Mouse (Mus musculus) Patski (cell line): ENCODE measurements around the gene Zkscan8. TPM values are rescaled to one million over a fixed set of nuclear protein-coding genes. Genes with fewer than 3 reads are reported as not detected.
"Not testable (repeated sequence)": the region's sequence is repeated elsewhere in the genome, so short reads cannot be mapped to it uniquely, and the experiment has no call there.

ENCODE experiments used
- ATAC-seq: fragments of 100-300 bp; one replicate; pipeline ENCODE4 v1.8.0; 2021
- CTCF ChIA-PET: fragments of 350-600 bp; sonication (Branson Sonifier 250); formaldehyde crosslinking; loops from one replicate; lab custom pipeline; 2022; ENCODE audit warnings: inconsistent platforms; lab: Charles Lee
- POLR2A ChIA-PET: fragments of 350-600 bp; sonication (Branson Sonifier 250); formaldehyde crosslinking; loops from one replicate; lab custom pipeline; 2022; ENCODE audit warnings: antibody characterized with exemption, inconsistent platforms; lab: Charles Lee
- DNase-seq: peaks from one replicate; pipeline ENCODE4 v3.0.0-alpha.2; 2011; ENCODE audit warnings: low read depth, low spot score
- H3K27me3 ChIP-seq: fragments of 371-371 bp; one replicate; pipeline ENCODE4 v1.5.1; 2021
- CTCF ChIP-seq: fragments of 100-300 bp; IDR thresholded peaks from one replicate; pipeline ENCODE4 v1.5.1; 2021
- in situ Hi-C: fragments of 300-500 bp; cut with MboI; formaldehyde crosslinking; loops from 3 replicates; pipeline ENCODE4 v1.11.1; 2018; ENCODE audit warnings: low pct_unique_long_range_greater_than_20kb, mixed read lengths
- polyA plus RNA-seq: library from polyadenylated mRNA; unstranded; gene quantifications from one replicate; pipeline ENCODE4 v1.2.3, GENCODE M21; 2021

The Zkscan8 gene
- polyA plus RNA-seq, 1 experiment from 2014 or later, result 12.5 TPM

GRCm38 (mm10) chr13:21486881-21487280, 44.0 kb downstream of the Zkscan8 start:
- no peak for ATAC-seq
- no peak for TF ChIP-seq CTCF
- POLR2A ChIA-PET, result no interaction called here
- in situ Hi-C loops, result no loop called here
- CTCF ChIA-PET, result no interaction called here
- DNase-seq, result no peak
- H3K27me3 ChIP-seq, result peaks cover 4% of the 10 kb centered on the region

DNA sequence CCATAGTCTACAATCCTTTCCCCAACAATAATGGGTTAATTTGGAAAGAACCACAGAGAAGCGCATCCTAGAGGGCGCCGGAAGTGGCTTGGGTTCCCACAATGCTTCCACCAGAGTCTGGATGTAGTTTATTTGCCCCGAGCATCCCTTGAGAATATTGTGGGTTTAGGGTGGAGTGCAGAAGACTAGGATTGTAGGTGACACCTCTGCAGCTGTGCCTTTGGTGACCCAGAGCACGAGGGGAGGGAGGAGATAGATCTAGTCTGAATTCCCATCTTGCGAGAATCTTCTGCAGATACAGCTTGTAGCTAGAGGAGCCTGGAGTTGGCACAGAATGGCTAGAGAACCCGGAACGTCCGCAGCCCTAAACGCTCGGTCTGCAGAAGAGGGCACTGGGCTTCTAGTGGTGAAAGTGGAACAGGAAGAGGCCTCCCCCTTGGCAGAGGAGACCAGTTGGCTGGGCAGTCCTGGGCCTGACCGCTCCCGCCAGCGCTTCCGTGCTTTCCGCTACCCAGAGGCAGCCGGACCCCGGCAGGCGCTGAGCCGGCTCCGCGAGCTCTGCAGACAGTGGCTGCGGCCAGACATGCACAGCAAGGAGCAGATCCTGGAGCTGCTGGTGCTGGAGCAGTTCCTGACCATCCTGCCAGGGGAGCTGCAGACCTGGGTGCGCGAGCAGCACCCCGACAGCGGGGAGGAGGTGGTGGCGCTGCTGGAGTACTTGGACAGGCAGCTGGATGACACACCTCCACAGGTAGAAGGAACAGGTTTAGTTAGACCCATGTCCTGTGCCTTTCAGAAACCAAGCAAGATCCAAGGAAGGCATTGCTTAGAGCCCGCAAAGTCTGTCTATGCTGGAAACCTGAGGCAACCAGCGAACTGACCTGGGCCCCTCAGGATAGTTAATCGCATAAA, 51.9 kb downstream of the Zkscan8 start, which contains the start of the genes Zkscan4 and Gm10065:
Gene Zkscan4, plus strand, starts transcription at position 149 of the 912 bp plus-strand sequence.
Gene Gm10065, minus strand, starts transcription at position 683 of the 912 bp plus-strand sequence.
- in situ Hi-C loops, POLR2A ChIA-PET, H3K27me3 ChIP-seq: not testable (repeated sequence)
- DNase-seq (peak; percentile 4), ATAC-seq (peak; percentile 89)
- CTCF ChIA-PET, result interaction anchor here (0.9 kb wide), 1 partner anchor 16 kb away, joined by 3 read pairs; no protein-coding TSS in a partner anchor

- ATAC-seq (no peak), DNase-seq (no peak)
- ChIA-PET POLR2A (no interaction called here), CTCF (no interaction called here)
- H3K27me3 ChIP-seq, result peaks cover 22% of the 10 kb centered on the region
- in situ Hi-C loops, result no loop called here
- TF ChIP-seq CTCF, result no peak
Observed at GRCm38 (mm10) chr13:21472427-21472826, 58.5 kb downstream of the Zkscan8 start.

- CTCF ChIA-PET, result no interaction called here
- POLR2A ChIA-PET, result no interaction called here
- DNase-seq (no peak), ATAC-seq (no peak)
- no peak for TF ChIP-seq CTCF
- H3K27me3 ChIP-seq, result peaks cover 40% of the 10 kb centered on the region
- in situ Hi-C loops, result no loop called here
Observed at GRCm38 (mm10) chr13:21469097-21469496, 61.8 kb downstream of the Zkscan8 start.

- TF ChIP-seq CTCF, result no peak
- peaks cover 40% of the 10 kb centered on the region for H3K27me3 ChIP-seq
- ChIA-PET POLR2A (no interaction called here), CTCF (no interaction called here)
- in situ Hi-C loops, result no loop called here
- ATAC-seq (peak; percentile 93), DNase-seq (no peak)
Observed at GRCm38 (mm10) chr13:21468061-21469019, 62.6 kb downstream of the Zkscan8 start, which contains the start of gene Nkapl. Nkapl (minus strand) TSS chr13:21468509.

- TF ChIP-seq CTCF, result no peak
- H3K27me3 ChIP-seq, result peaks cover 40% of the 10 kb centered on the region
Observed at GRCm38 (mm10) chr13:21467336-21467735, 63.6 kb downstream of the Zkscan8 start.

More at GRCm38 (mm10) chr13:21467336-21467735, 63.6 kb downstream of the Zkscan8 start:
- in situ Hi-C loops, result no loop called here
- DNase-seq, result no peak
- no peak for ATAC-seq
- POLR2A ChIA-PET, result interaction anchor here (0.8 kb wide), 2 partner anchors 19 to 943 kb away, joined by 3 read pairs; no protein-coding TSS in a partner anchor
- CTCF ChIA-PET, result no interaction called here

Other genes with a start within 250 kb of the Zkscan8 start
- not detected for gene Gpx5, start 238.4 kb downstream of the Zkscan8 start, polyA plus RNA-seq
- gene Gpx6, start 219.0 kb downstream of the Zkscan8 start, polyA plus RNA-seq, result not detected
- not detected for gene Olfr1367, start 184.2 kb downstream of the Zkscan8 start, polyA plus RNA-seq
- 10.4 TPM for gene Zscan12, start 168.3 kb downstream of the Zkscan8 start, polyA plus RNA-seq
- gene Zkscan3, start 128.4 kb downstream of the Zkscan8 start, polyA plus RNA-seq, result 54.0 TPM
- gene Pgbd1, start 90.1 kb downstream of the Zkscan8 start, polyA plus RNA-seq, result 0.17 TPM
- 25.5 TPM for gene Zscan26, start 77.4 kb downstream of the Zkscan8 start, polyA plus RNA-seq
- gene Nkapl, start 62.6 kb downstream of the Zkscan8 start, polyA plus RNA-seq, result 0.42 TPM
- gene Zkscan4, start 52.2 kb downstream of the Zkscan8 start, polyA plus RNA-seq, result 2.5 TPM
- gene Gm10065, start 51.7 kb downstream of the Zkscan8 start, polyA plus RNA-seq, result not detected
- gene AK157302, start 35.9 kb downstream of the Zkscan8 start, polyA plus RNA-seq, result 34.4 TPM
- gene Gm11273, start 29.7 kb downstream of the Zkscan8 start, polyA plus RNA-seq, result 416 TPM
- 0.01 TPM for gene Olfr1366, start 11.7 kb upstream of the Zkscan8 start, polyA plus RNA-seq
- gene Olfr1535, start 28.8 kb upstream of the Zkscan8 start, polyA plus RNA-seq, result 0.09 TPM
- gene Olfr1364, start 50.6 kb upstream of the Zkscan8 start, polyA plus RNA-seq, result not detected
- not detected for gene Olfr1362, start 82.9 kb upstream of the Zkscan8 start, polyA plus RNA-seq
- gene Olfr11, start 111.4 kb upstream of the Zkscan8 start, polyA plus RNA-seq, result not detected
- not detected for gene Olfr1361, start 132.3 kb upstream of the Zkscan8 start, polyA plus RNA-seq
- gene Olfr1360, start 146.3 kb upstream of the Zkscan8 start, polyA plus RNA-seq, result not detected
- gene Olfr1359, start 167.0 kb upstream of the Zkscan8 start, polyA plus RNA-seq, result not detected
- gene Hist1h2bl, start 185.0 kb upstream of the Zkscan8 start, polyA plus RNA-seq, result 1.1 TPM
- gene Hist1h2ai, start 185.3 kb upstream of the Zkscan8 start, polyA plus RNA-seq, result not detected
- 4.9 TPM for gene Hist1h3h, start 186.5 kb upstream of the Zkscan8 start, polyA plus RNA-seq
- gene Hist1h2bm, start 190.9 kb upstream of the Zkscan8 start, polyA plus RNA-seq, result not detected
- gene Hist1h4j, start 203.9 kb upstream of the Zkscan8 start, polyA plus RNA-seq, result 1.2 TPM
- 6.5 TPM for gene Hist1h4k, start 219.4 kb upstream of the Zkscan8 start, polyA plus RNA-seq
- not detected for gene Hist1h2ak, start 222.7 kb upstream of the Zkscan8 start, polyA plus RNA-seq
- gene Hist1h2bn, start 223.0 kb upstream of the Zkscan8 start, polyA plus RNA-seq, result 4.9 TPM
- gene Hist1h1b, start 249.5 kb upstream of the Zkscan8 start, polyA plus RNA-seq, result 1.4 TPM